Mouse (Mus musculus) monocyte, adult 2 months (primary cell): ENCODE results near the gene Tnfrsf22.
"Not testable (repeated sequence)": the region's sequence is repeated elsewhere in the genome, so short reads cannot be mapped to it uniquely, and the experiment has no call there.

Experiments used
- DNase-seq, 2 experiments: peaks; one replicate each; pipeline ENCODE4 v3.0.0; 2022; ENCODE audit warnings: low spot score in 2 of 2, low read depth in 1 of 2

Gene Tnfrsf22

DNA sequence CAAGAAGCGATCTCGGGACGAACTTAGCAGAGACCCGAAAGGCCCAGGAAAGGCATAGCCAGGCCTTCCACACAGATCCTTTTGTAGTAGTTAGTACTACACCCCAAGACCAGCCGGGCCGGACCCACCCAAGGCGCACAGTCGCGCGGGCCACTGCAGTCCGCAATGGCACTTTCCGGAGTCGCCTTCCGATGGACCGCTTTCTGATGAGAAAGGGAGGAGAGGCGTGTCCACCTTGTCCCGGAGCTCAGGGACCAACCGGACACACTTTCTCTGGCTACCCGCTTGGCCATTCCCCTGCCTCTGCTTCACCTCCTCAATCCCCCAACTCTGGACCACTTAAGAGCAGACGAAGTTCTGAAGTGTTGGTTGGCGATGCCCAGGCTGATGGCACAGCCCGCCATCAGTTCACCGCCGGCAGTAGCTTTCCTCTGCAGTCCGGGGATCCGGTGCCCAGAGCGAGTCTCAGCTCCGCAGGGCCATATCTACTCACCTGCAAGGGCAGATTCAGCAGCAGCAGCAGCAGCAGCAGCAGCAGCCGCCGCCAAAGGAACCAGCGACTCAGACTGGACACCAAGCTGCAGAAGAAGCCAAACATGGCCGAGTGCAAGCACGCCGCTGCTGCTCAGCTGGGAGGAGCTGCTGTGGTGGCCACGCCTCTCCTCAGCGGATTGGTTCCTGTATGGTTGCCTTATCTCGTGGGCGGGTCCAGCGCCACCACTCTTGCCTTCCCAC, at the start of gene Tnfrsf22:
TSS of gene Tnfrsf22 (minus strand) at position 628 of the 735 bp plus-strand sequence.
- peak; percentile 52 to 58 for DNase-seq

DNA sequence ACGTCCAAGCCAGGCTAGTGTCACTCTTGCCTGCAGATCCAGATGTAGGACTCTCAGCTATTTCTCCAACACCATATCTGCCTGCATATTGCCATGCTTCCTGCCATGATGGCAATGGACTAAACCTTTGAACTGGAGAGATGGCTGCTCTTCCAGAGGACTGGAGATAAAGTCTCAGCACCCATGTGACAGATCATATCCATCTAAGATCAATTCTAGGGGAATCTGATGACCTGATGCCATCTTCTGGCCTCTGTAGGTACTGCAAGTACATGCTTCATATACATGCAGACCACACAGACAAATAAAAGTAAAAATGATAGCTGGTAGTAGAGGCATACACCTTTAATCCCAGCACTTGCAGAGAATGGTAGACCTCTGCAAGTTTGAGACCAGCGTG, 46.7 kb upstream of the Tnfrsf22 start:
- no peak for DNase-seq

DNA sequence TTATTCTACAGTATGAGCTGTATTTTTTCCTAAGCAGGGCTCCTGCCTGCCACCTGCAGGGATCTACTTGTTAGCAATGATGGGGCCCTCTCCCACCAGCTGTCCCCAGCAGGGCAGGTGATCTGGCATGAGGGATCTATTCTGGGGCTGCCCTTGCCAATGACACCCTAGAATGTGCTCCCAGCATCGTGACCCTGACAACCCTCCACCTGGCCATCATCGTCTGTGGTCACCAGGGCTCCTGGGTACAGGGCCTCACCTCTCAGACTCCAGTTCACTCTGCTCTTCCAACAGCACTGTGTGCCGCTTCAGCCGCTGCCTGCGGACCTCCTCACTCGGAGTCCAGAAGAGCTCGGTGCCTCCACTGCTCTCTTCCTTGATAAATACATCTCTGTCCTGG, 45.1 kb upstream of the Tnfrsf22 start:
- no peak for DNase-seq

DNA sequence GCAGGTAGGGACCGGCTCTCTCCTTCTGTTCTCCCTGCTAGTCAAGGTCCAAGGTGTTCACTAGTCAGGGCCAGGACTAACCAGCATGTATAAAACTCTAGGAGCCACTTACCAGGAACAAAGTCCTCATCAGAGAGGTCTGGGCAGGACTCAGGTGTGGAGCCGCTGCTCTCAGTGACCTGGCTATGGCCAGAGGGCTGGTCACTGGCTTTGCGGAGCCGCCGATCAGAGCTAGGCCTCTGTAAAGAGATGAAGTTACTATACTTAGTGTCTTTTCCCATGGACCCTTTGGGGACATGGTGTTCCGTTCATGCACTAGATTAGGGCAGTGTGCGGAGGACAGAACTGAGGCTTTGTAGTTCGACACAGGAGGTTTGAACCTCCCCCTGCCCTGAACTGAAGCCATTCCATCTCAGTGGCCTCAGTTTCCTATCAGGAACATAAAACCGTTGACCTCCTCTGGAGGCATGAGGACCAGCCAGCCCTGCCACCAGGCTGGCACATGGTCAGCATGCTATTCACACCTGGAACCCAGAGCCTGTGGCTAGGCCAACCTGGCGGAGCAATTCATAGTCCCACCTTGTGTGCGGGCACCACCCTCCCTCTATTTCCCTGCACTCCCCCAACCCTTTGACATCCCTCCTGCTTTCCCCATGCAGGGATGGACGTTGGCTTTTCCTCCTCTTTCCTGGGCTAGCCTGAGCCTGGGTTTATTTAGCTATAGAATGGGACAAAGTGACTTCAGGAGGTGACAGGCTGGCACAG, 43.5 kb upstream of the Tnfrsf22 start:
- no peak for DNase-seq

DNA sequence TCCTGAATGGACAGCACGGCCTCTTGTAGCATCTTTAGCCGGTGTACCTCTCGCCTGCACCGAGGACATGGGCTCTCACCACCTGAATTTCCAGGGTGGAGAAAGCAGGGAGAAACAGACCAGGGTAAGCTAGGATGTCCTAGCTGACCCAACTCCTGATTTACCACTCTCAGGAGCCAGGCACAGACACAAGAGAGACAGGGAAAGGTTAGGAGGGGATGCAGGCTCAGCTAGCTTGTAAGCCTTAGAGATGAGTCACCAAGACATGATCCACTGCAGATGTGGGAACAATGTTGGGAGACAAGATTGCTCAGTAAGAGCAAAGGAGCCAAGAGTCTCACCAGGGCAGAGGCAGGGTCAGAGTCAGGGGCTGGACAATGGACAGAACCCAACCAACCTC, 42.4 kb upstream of the Tnfrsf22 start:
- DNase-seq, result no peak

DNA sequence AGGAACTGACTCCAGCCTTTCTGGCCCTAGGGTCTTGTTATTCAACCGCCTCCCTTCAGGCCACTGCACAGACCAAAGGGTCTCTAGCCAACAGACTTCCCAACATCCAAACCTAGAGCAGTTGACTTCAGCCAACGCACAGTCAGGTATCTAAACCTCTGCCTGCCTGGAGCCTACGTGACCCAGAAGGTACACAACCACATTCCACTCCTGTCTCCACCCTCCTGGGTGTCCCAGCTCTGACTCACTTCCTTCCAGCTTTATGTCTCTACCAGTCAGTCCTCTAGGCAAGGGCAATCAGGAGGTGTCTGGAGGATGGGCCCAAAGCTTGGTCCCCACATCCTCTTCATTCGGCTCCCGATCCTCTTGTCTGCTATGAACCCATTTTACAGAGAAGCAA, 41.7 kb upstream of the Tnfrsf22 start:
- no peak for DNase-seq

DNA sequence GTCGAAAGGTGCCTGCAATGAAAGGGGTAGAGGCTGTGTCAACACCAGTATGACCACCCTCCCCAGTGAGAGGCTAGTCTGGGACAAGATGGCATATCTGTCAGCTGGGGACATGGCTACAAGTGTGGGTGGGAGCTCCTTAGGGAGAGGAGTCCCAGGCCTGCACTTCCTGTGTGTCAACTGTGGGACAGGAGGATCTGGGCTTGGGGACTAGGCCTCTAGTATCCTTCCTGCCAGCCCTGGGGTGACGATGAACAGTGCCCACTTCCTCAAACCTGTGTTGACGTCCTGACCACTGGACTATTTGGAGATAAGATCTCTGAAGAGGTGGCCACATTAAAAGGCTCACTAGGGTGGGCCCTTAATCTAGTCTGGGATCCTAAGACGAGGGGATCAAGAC, 40.5 kb upstream of the Tnfrsf22 start:
- DNase-seq, result no peak

DNA sequence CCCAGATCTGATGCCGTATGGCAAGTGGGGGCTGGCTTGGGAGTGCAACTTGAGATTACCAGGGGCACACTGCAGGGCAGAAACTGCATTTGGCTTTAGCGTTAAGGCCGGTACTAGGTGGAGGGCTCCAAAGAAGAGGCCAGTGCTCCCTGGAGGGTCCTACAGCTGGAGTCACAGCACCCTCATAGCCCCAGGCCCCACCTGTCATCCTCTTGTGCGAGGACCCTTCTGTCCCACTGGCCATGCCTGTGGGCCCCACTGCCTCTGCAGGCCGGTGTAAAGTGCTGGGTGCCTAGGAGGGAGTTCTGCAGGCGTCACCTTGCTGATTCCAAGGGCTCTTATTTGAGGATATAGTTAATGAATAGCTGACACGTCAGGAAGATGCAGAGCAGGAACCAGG, 40.0 kb upstream of the Tnfrsf22 start:
- no peak for DNase-seq

DNA sequence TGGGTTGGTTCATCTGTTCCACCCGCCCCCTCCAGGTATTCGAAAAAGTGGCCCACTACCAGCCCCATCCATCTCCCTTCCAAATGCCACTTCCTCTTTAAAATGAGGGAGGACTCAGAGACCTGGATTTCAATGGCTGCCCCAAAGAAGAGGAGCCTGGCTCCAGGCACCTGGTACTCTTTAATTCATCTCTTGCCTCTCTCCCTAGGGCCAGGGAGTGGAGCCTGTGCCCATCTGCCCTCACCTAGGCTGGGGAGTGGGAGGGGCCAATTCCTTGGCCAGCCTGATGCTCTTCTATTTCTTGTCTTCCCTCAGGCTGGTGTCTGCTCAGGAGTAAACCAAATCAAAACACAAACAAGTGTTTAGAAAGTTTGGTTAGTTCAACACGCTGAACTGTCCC, 37.2 kb upstream of the Tnfrsf22 start:
- not testable (repeated sequence) for DNase-seq

DNA sequence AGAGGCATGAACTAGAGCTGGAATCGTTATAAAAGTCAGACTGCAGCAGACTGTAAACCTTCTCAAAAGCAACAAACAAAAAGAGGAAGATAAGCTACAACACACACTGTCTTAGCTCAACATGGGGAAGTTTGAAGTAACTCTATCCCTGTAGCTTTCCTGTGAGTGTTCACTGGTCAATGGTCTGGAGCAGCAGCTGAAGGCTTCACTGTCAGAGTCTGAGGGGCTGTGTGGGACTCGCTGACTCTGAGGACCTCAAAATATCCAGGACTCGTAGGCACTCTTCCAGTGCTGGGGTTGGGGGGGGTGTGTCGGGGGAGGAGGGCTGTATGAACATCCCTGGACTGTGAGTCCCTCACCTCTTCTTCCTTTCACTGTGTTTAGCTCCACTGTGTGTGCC, 36.7 kb upstream of the Tnfrsf22 start:
- DNase-seq, result not testable (repeated sequence)

DNA sequence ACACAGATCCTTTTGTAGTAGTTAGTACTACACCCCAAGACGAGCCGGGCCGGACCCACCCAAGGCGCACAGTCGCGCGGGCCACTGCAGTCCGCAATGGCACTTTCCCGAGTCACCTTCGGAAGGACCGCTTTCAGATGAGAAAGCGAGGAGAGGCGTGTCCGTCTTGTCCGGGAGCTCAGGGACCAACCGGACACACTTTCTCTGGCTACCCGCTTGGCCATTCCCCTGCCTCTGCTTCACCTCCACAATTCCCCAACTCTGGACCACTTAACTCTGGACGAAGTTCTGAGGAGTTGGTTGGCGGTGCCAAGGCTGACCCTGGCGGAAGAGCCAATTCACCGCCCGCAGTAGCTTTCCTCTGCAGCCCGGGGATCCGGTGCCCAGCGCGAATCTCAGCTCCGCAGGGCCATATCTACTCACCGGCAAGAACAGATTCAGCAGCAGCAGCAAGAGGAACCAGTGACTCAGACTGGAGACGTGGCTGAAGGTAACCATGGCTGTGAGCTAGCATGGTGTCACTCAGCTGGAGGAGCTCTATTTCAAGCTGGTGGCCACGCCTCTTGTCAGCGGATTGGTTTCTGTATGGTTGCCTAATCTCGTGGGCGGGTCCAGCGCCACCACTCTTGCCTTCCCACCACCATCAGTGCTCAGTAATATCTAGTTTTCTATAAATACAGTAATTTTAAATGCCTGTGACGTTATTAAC, 36.1 kb upstream of the Tnfrsf22 start, which contains the start of gene Tnfrsf23:
TSS of gene Tnfrsf23 (minus strand) at position 514 of the 709 bp plus-strand sequence.
- peak; percentile 59 to 60 for DNase-seq

DNA sequence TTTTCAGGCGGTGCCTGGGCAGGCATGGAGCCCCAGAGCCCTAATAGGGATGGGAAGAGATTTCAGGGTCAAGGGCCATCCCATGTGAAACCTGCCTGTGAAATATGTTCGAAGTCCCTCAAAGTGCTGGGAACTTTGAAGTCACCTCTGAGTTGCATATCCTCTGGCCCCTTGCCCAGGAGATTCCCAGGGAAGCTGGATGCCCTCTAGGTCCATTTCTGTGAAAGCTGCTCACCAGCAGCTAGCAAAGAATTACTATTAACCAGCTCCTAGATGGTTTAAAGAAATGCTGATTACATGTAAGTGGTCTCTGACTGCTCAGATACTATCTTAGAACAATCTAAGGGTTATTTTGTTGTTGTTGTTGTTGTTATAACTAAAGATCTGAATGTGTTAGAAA, 35.1 kb upstream of the Tnfrsf22 start:
- DNase-seq, result not testable (repeated sequence)

DNA sequence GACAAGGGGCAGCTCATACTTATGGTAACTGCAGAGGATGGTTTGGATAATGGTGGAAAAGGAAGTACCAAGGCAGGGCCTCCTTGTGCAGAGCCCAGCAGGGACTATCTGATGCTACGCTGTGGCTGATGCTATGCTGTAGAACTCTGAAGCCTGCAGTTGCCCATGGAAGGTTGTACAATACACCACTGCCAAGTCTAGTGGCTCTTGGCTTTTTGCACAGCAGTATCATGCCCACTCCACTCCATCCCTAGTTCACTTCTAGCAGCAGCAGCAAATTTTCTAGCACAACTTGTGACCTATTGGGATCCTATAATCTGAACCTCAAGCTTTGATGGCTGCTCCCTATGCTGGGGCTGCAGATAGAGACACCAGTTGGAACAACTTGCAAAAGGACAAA, 32.1 kb upstream of the Tnfrsf22 start:
- no peak for DNase-seq

DNA sequence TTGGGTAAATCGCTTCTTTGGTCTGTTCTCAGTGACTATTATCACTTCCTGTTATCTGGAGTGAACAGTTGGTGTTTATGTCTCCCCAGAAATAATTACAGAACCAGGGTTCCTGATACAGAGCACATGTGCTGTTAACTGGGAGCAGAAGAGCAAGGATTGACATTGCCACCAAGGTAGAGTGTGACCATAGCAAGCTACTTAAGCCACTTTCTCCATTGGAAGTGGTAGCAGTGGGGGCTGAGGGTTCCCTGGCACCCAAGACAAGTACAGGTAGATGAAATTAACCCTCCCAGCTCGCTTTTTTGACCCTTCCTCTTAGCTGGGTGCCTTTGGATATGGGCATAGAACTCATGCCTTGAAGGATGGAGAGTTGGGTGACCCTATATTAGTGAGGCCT, 31.4 kb upstream of the Tnfrsf22 start:
- not testable (repeated sequence) for DNase-seq

DNA sequence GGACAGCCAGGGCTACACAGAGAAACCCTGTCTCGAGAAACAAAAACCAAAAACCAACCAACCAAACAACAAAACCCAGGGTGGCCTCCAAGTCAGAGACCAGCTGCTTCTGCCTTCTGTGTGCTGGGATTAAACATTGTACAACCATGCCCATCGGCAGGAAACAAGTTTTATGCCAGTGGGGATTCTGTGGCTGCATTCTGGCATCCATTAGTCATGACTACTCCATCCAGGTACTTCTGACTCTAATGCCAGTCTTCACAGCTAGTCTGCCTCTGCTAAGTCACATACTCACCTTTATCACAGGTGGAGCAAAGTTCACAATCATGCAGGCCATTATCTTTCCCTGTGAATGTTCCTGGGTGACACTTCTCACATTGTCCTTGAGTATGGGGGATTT, 30.2 kb upstream of the Tnfrsf22 start:
- DNase-seq, result not testable (repeated sequence)

DNA sequence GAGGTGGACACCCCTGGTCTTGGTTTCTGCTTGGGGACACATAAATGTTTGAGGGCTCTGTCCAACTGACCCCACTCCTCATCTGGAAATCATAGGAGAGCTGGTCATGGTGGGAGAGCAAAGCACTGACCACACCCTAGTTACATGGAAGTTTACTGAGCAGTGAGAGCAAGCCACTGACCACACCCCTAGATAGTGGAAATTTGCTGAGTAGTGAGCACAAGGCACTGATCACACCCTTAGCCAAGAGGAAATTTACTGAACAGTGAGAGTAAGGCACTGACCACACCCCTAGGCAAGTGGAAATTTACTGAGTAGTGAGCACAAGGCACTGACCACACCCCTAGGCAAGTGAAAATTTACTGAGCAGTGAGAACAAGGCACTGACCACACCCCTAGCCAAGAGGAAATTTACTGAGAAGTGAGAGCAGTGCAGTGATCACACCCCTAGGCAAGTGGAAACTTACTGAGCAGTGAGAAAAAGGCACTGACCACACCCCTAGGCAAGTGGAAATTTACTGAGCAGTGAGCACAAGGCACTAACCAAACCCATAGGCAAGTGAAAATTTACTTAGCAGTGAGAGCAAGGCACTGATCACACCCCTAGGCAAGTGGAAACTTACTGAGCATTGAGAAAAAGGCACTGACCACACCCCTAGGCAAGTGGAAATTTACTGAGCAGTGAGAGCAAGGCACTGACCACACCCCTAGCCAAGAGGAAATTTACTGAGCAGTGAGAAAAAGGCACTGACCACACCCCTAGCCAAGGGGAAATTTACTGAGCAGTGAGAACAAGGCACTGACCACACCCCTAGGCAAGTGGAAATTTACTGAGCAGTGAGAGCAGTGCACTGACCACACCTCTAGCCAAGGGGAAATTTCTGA, 17.2 kb upstream of the Tnfrsf22 start:
- no peak for DNase-seq

DNA sequence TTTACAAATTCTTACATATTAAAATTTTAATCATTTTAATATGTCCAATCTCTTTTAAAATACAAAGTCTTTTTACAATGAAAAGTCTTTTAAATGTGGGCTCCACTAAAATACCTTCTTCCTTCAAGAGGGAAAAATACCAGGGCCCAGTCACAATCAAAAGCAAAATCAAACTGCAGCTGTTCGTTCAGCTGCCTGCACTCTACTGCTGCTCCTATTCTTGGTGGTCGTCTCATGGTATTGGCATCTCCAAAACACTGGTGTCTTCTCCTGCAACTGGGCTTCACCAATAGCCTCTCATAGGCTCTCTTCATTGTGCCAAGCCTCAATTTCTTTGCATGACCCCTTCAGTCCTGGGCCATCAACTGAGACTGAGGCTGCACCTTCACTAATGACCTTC, 14.0 kb upstream of the Tnfrsf22 start:
- DNase-seq, result no peak

DNA sequence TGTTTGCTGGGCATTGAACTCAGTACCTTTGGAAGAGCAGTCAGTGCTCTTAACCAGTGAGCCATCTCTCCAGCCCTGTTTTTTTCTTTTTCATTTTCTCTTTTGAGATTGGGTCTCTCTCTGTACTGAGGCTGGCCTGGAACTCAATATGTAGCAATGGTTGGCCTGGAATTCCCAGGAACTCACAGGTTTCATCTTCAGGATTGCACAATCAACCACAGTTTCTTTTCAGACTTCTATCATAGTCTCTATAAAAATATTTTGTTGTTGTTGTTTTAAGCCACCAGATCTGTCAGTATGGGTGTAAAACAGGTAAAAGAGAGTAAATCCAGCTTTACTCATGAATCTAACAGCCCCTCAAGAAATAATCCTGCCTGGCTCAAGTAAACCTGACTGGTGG, 11.3 kb upstream of the Tnfrsf22 start:
- no peak for DNase-seq

DNA sequence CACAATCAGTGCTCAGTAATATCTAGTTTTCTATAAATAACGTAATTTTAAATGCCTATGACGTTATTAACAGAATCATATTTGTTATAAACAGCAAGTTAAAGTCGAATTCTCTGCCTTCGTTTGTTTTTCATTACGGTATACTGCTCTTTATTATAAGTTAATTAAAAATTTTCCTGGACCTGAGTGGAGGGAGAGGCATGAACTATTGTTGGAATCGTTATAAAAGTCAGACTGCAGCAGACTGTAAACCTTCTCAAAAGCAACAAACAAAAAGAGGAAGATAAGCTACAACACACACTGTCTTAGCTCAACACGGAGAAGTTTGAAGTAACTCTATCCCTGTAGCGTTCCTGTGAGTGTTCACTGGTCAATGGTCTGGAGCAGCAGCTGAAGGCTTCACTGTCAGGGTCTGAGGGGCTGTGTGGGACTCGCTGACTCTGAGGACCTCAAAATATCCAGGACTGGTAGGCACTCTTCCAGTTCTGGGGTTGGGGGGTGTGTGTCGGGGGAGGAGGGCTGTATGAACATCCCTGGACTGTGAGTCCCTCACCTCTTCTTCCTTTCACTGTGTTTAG, 397 bp upstream of the Tnfrsf22 start:
- not testable (repeated sequence) for DNase-seq

DNA sequence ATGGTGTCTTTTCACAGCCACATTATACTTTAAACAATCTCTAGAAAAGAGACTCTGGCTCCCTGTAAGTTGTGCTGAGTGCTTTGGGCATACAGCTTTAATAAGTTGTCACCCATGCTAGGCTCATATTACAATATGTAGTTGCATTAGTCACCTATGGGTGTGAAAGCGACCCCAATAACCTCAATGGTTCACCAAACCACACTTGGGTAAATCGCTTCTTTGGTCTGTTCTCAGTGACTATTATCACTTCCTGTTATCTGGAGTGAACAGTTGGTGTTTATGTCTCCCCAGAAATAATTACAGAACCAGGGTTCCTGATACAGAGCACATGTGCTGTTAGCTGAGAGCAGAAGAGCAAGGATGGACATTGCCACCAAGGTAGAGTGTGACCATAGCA, 5.5 kb downstream of the Tnfrsf22 start:
- DNase-seq, result not testable (repeated sequence)

DNA sequence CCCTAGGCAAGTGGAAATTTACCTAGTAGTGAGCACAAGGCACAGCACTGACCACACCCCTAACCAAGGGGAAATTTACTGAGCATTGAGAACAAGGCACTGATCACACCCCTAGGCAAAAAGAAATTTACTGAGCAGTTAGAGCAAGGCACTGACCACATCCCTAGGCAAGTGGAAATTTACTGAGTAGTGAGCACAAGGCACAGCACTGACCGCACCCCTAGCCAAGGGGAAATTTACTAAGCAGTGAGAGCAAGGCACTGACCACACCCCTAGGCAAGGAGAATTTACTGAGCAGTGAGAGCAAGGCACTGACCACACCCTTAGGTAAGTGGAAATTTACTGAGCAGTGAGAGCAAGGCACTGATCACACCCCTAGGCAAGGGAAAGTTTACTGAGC, 12.8 kb downstream of the Tnfrsf22 start:
- no peak for DNase-seq
